Mouse (Mus musculus) olfactory bulb, adult 2 months (tissue): ENCODE data around the gene Ccdc85c.

Experiments
- CTCF ChIP-seq: fragments of 200-500 bp; IDR thresholded peaks from 2 replicates; pipeline ENCODE4 v1.5.1; 2012; ENCODE audit warnings: low read depth, mild to moderate bottlenecking, low read length, moderate library complexity; ENCODE audit not compliant: insufficient read depth
- POLR2A ChIP-seq: fragments of 200-500 bp; IDR thresholded peaks from 2 replicates; pipeline ENCODE4 v1.6.1; 2012; ENCODE audit warnings: mild to moderate bottlenecking, low read depth, low read length, moderate library complexity; ENCODE audit not compliant: insufficient read depth

- TF ChIP-seq CTCF (no peak), POLR2A (no peak)
These were observed 7.6 kb downstream of the Ccdc85c start for GRCm38 (mm10) chr12:108267653-108268052.
